Mouse (Mus musculus) liver, embryonic 12.5 days (tissue): ENCODE results near the gene Zfp57. TPM values are rescaled to one million over a fixed set of nuclear protein-coding genes. Genes with fewer than 3 reads are reported as not detected.
"Not testable (repeated sequence)": the region's sequence is repeated elsewhere in the genome, so short reads cannot be mapped to it uniquely, and the experiment has no call there.

ENCODE experiments used
- ATAC-seq: fragments of 200-750 bp; cut with Nextera tagmentation; 2 replicates; pipeline ENCODE4 v1.8.0; 2017; ENCODE audit warnings: moderate number of reproducible peaks, mild to moderate bottlenecking, moderate library complexity
- H3K27ac ChIP-seq: fragments of 300-500 bp; sonication (generic); 2 replicates; pipeline ENCODE4 v1.5.1; 2016; ENCODE audit warnings: mild to moderate bottlenecking
- H3K27me3 ChIP-seq: fragments of 300-500 bp; sonication (generic); replicated peaks from 2 replicates; pipeline ENCODE4 v1.6.1; 2016; ENCODE audit warnings: mild to moderate bottlenecking, moderate library complexity
- H3K36me3 ChIP-seq: fragments of 300-500 bp; sonication (generic); 2 replicates; pipeline ENCODE4 v1.6.1; 2016; ENCODE audit warnings: mild to moderate bottlenecking, moderate library complexity
- H3K4me1 ChIP-seq: fragments of 300-500 bp; sonication (generic); 2 replicates; pipeline ENCODE4 v1.6.1; 2016
- H3K4me2 ChIP-seq: fragments of 300-500 bp; sonication (generic); 2 replicates; pipeline ENCODE4 v1.6.1; 2016; ENCODE audit warnings: mild to moderate bottlenecking, moderate library complexity
- H3K4me3 ChIP-seq: fragments of 300-500 bp; sonication (generic); 2 replicates; pipeline ENCODE4 v1.5.1; 2016; ENCODE audit warnings: mild to moderate bottlenecking, moderate library complexity
- H3K9ac ChIP-seq: fragments of 300-500 bp; sonication (generic); 2 replicates; pipeline ENCODE4 v1.6.1; 2016; ENCODE audit warnings: mild to moderate bottlenecking, moderate library complexity
- H3K9me3 ChIP-seq: fragments of 300-500 bp; sonication (generic); replicated peaks from 2 replicates; pipeline ENCODE4 v1.6.1; 2016; ENCODE audit warnings: mild to moderate bottlenecking, moderate library complexity
- WGBS: fragments of 180-500 bp; shearing (Covaris S2); methylation state at CpG from one replicate; pipeline ENCODE4 v1.1.7; 2016; ENCODE audit not compliant: insufficient replicate concordance; 5-methylcytosine and 5-hydroxymethylcytosine counted together
- polyA plus RNA-seq: library from polyadenylated mRNA; unstranded; fragments of >200 nt; fragmentation: Nextera tagmentation; extraction: Ambion mirVana; gene quantifications from 2 replicates; pipeline ENCODE4 v1.2.1, GENCODE M21; 2016

Gene Zfp57
- polyA plus RNA-seq, 1 experiment from 2014 or later: 11.2 TPM

- no peaks in the 10 kb centered on the region for H3K9me3 ChIP-seq
- WGBS: 5% methylated on average over 18 of the region's 18 CpGs
- ATAC-seq: no peak
- no peak within 1 kb of the TSS for H3K27ac ChIP-seq
- no peak within 1 kb of the TSS; the same call in 1 of the 2 replicates for H3K9ac ChIP-seq
- H3K27me3 ChIP-seq: peaks cover 45% of the 10 kb centered on the region
- no peaks in the 10 kb centered on the region for H3K36me3 ChIP-seq
- H3K4me2 ChIP-seq: peak within 1 kb of the TSS; percentile 39
- H3K4me3 ChIP-seq: 0 out of 2 replicates have a peak within 1 kb of the TSS, but pooled peaks have one; percentile 1
- peaks cover 3% of the 10 kb centered on the region; the same call in 1 of the 2 replicates for H3K4me1 ChIP-seq
These were observed 19.6 kb upstream of the Zfp57 start, which contains the start of gene 2410137M14Rik for GRCm38 (mm10) chr17:36981221-36981813. Gene 2410137M14Rik (minus strand): TSS chr17:36981237.

DNA sequence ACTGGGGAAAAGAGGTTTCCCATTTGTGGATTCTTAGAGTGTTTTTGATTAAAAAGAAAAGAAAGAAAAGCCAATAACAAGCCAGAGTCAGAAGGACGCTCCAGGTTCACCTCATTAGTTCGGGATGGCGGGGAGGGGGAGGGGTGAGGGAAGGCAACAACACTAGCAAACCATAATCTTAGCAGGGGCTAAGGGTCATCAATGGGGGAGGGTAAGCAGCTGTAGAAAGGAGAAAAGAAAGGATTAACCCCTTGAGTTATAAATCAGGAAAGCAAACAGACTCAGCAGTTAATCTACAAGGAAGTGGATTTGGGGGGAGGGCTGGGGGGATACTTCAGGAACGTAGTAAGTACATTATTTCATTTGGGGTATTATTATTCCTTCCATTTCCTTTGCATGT, 19.1 kb upstream of the Zfp57 start:
- Histone ChIP-seq H3K9ac (no peak overlapping the region), H3K27me3 (peaks cover 50% of the 10 kb centered on the region), H3K27ac (no peak overlapping the region), H3K4me1 (peaks cover 3% of the 10 kb centered on the region; the same call in 1 of the 2 replicates), H3K9me3 (no peaks in the 10 kb centered on the region), H3K4me3 (0 out of 2 replicates have a peak overlapping the region, but pooled peaks have one; percentile 1), H3K36me3 (no peaks in the 10 kb centered on the region), H3K4me2 (peak overlapping the region; percentile 39)
- WGBS: 10% methylated on average over 4 of the region's 4 CpGs
- ATAC-seq: no peak

DNA sequence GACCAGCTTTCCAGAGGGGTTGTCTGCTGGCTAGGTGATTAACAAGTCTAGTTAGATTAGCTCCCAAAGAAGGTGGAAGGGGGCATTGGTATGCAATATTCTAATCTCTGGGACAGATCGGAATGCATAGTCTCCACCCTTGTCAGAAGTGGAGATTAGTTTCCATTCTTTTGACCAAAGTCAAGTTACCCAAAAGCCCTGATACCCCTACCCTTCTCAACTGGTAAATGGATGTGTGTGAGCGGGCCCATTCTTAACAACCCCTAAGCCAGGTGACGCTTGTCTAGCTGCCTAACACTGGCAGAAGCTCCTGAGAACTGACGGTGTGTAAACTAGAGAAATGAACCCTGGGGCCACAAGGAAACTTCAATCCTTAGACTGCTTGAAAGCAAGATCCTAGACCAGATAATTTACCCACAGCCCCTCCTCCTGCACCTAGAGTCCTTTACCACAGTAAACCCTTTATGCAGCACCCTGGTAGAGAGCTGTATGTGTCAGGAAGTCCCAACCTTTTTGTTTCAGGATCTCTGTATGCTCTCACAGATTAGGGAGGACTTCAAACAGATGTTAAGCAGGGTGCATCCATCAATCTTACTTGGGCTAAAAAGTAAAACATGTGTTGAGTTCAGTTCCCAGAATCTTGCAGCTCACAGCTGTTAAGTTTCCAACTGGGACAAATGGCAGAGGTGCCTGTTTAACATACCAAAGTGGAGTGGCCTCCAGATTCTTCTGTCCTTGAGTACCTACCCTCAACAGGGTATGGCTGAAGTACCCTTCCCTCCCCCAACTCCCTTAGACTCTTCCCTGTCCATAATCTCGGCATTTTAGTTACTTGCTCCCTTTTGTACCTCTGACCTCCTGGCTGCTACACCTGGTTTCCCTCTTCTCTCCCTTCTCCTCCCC, 18.5 kb upstream of the Zfp57 start:
- H3K4me3 ChIP-seq: no peak overlapping the region
- ATAC-seq: no peak
- 33% methylated on average over 5 of the region's 5 CpGs for WGBS

DNA sequence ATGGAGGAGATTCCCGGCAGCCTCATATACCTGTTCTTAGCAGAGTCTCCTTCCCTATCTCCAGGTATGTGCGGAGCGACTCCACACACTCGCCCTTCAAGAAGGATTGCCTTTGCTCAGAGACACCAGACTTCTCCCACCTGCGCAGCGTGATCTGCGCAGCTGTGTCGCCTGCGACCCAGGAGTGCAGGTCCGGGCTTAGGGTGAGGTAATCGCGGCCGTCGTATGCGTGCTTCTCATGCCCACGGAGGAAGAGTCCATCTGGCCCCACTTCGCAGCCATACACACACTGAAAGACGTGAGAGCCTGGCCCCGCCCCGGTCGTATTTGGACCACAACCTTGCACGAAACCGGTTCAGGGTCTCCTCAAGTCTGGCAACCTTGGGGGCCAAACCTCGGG, 12.5 kb upstream of the Zfp57 start:
- Histone ChIP-seq H3K36me3 (no peaks in the 10 kb centered on the region), H3K4me2 (no peak overlapping the region), H3K4me1 (no peaks in the 10 kb centered on the region), H3K27me3 (peaks cover 40% of the 10 kb centered on the region), H3K9ac (no peak overlapping the region), H3K27ac (no peak overlapping the region), H3K4me3 (no peak overlapping the region), H3K9me3 (no peaks in the 10 kb centered on the region)
- WGBS: 8% methylated on average over 24 of the region's 24 CpGs
- ATAC-seq: no peak

More for the DNA sequence above, 18.5 kb upstream of the Zfp57 start:
- H3K4me2 ChIP-seq: no peak overlapping the region
- no peaks in the 10 kb centered on the region for H3K36me3 ChIP-seq
- no peak overlapping the region for H3K27ac ChIP-seq
- no peaks in the 10 kb centered on the region for H3K9me3 ChIP-seq
- H3K27me3 ChIP-seq: peaks cover 57% of the 10 kb centered on the region
- no peak overlapping the region for H3K9ac ChIP-seq
- H3K4me1 ChIP-seq: peaks cover 3% of the 10 kb centered on the region; the same call in 1 of the 2 replicates

DNA sequence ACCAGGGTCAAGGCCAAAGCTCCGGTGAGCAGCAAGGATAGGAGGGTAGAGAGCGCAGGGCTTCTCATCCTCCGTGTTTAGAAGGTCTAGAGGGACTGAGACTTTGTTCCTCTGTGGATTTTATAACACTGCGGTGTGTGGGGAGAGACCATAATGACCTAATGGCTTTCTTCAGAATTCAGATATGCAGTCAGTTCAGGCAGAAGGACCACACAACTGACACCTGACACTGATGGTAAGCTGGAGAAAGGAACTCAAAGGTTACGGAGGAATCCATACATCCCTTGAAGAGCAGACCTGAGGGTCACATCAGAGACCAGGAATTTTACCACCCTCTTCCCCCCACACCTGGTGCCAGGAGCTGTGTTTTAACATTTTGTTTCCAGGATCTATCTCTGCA, 11.5 kb upstream of the Zfp57 start, which contains the start of gene H2-M5:
Gene H2-M5, minus strand, starts transcription at position 101 of the 400 bp plus-strand sequence.
- ATAC-seq: no peak
- Histone ChIP-seq H3K4me3 (no peak within 1 kb of the TSS), H3K9me3 (no peaks in the 10 kb centered on the region), H3K4me2 (no peak within 1 kb of the TSS), H3K9ac (no peak within 1 kb of the TSS), H3K27me3 (peaks cover 40% of the 10 kb centered on the region), H3K36me3 (no peaks in the 10 kb centered on the region), H3K4me1 (no peaks in the 10 kb centered on the region), H3K27ac (no peak within 1 kb of the TSS)
- WGBS: 30% methylated on average over 5 of the region's 5 CpGs

GRCm38 (mm10) chr17:36990630-36991029, 10.3 kb upstream of the Zfp57 start:
- H3K9ac ChIP-seq, H3K4me2 ChIP-seq, H3K36me3 ChIP-seq, H3K9me3 ChIP-seq, H3K4me3 ChIP-seq, ATAC-seq, H3K4me1 ChIP-seq, H3K27ac ChIP-seq: not testable (repeated sequence)
- 77% methylated on average over 6 of the region's 6 CpGs for WGBS
- H3K27me3 ChIP-seq: peaks cover 40% of the 10 kb centered on the region

- H3K4me2 ChIP-seq: no peak overlapping the region
- no peak overlapping the region for H3K9ac ChIP-seq
- no peaks in the 10 kb centered on the region for H3K4me1 ChIP-seq
- no peak for ATAC-seq
- H3K9me3 ChIP-seq: no peaks in the 10 kb centered on the region
- H3K36me3 ChIP-seq: no peaks in the 10 kb centered on the region
- 11% methylated on average over 3 of the region's 3 CpGs for whole genome bisulfite sequencing
- peaks cover 27% of the 10 kb centered on the region for H3K27me3 ChIP-seq
- no peak overlapping the region for H3K27ac ChIP-seq
- no peak overlapping the region for H3K4me3 ChIP-seq
These were observed 8.4 kb upstream of the Zfp57 start for GRCm38 (mm10) chr17:36992336-36993104.

DNA sequence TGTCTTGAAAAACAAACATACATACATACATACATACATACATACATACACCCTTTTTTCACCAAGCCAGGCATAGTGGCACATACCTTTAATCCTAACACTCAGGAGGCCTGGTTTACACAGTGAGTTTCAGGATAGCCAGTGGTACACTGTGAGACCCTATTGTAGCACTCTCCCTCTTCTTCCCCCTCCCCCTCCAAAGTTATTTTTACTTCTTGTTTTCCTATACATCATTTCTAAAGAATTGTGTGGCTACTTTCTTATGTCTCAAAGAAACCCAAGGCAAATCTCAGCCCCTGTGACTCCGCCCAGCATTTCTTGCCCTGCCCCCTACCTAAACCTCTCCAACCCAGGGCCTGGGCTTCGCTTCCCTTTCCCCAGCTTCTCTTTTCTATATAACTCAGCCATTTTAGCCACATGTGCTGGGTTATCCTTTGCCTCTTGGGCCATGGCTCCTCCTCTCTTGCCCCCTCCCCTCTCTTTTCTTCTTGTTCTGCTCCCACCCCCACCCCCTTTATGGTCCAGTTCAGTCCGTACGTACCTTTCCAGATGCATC, 7.1 kb upstream of the Zfp57 start:
- Histone ChIP-seq H3K27ac (no peak overlapping the region), H3K4me2 (no peak overlapping the region), H3K9me3 (no peaks in the 10 kb centered on the region), H3K4me3 (no peak overlapping the region), H3K27me3 (peaks cover 14% of the 10 kb centered on the region), H3K36me3 (no peaks in the 10 kb centered on the region), H3K4me1 (no peaks in the 10 kb centered on the region), H3K9ac (no peak overlapping the region)
- WGBS: 72% methylated on average over 4 of the region's 4 CpGs
- no peak for ATAC-seq

DNA sequence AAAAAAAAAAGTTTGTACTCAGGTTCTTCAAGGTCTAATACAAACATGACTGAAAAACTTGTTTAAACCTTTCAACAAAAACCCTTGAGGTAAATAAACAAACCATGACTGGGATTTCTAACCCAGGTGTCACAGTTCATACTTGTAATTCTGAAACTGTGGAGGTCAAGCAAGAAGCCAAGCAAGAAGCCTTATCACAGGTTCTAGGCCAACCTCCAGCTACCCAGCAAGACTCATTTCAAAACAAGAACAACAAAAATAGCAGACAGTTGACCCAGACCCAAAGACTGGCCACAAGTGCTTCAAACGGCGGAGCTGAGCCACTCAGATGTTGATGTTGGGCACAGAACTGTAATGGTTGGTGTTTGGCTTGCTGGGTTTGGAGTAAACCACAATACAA, 6.4 kb upstream of the Zfp57 start:
- no peak overlapping the region for H3K4me3 ChIP-seq
- H3K9me3 ChIP-seq: no peaks in the 10 kb centered on the region
- ATAC-seq: no peak
- H3K27me3 ChIP-seq: peaks cover 7% of the 10 kb centered on the region
- no peak overlapping the region for H3K9ac ChIP-seq
- WGBS: 79% methylated on average over 2 of the region's 2 CpGs
- no peak overlapping the region for H3K27ac ChIP-seq
- H3K36me3 ChIP-seq: no peaks in the 10 kb centered on the region
- no peaks in the 10 kb centered on the region for H3K4me1 ChIP-seq
- H3K4me2 ChIP-seq: no peak overlapping the region

GRCm38 (mm10) chr17:36995448-36995847, 5.5 kb upstream of the Zfp57 start:
- no peaks in the 10 kb centered on the region for H3K36me3 ChIP-seq
- no peak overlapping the region for H3K4me3 ChIP-seq
- no peaks in the 10 kb centered on the region; the same call in 1 of the 2 replicates for H3K27me3 ChIP-seq
- ATAC-seq: no peak
- no peak overlapping the region for H3K4me2 ChIP-seq
- no peak overlapping the region for H3K9ac ChIP-seq
- H3K9me3 ChIP-seq: no peaks in the 10 kb centered on the region
- 61% methylated on average over 3 of the region's 3 CpGs for WGBS
- H3K4me1 ChIP-seq: no peaks in the 10 kb centered on the region
- H3K27ac ChIP-seq: no peak overlapping the region

DNA sequence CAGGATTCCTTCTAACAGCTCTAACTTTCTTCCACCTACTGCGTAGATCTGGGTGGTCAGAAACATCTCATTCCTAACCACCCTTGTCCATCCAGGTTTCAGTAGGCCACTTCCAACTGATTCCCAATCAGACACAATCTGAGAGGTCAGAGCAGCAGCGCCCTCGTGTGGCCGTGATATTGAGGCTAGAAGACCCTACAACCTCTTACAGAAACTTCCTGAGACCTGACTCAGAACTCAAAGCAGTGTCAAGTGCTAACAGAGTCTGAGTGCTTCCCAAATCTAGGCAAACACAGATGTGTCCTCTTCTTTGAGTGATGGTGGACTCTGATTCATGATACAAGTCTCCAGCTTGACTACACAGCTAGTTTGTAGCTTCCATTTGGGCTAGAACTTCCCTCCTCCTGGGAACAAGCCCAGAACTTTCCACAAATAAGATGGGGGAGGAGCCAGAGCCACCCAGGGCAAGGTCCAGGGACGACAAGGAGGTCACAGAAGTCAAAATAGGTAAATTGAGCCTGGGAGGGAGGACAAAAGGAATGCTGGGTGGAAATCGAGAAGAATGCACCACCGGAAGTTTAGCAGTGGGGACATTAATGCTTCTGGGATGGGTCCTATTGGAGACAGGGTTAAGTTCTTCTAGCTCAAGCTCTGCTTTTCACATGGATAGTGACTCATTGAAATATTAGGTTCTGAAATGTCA, 3.8 kb upstream of the Zfp57 start:
- Histone ChIP-seq H3K4me1 (no peaks in the 10 kb centered on the region), H3K27ac (no peak overlapping the region), H3K27me3 (peaks cover 5% of the 10 kb centered on the region), H3K4me3 (no peak overlapping the region), H3K36me3 (no peaks in the 10 kb centered on the region), H3K9me3 (no peaks in the 10 kb centered on the region), H3K9ac (no peak overlapping the region), H3K4me2 (no peak overlapping the region)
- ATAC-seq: no peak
- 21% methylated on average over 7 of the region's 7 CpGs for WGBS
